Mouse (Mus musculus) layer of hippocampus, adult 8-10 months (tissue): Measurements from ENCODE around the gene Spag9. TPM values are rescaled to one million over a fixed set of nuclear protein-coding genes. Genes with fewer than 3 reads are reported as not detected.
"Not testable (repeated sequence)": the region's sequence is repeated elsewhere in the genome, so short reads cannot be mapped to it uniquely, and the experiment has no call there.

Experiments
- DNase-seq, 2 experiments: peaks; one replicate each; pipeline ENCODE4 v3.0.0; 2022; ENCODE audit warnings: low spot score in 2 of 2
- total RNA-seq, 4 experiments: library from RNA; stranded (reverse); gene quantifications; 2 replicates each; pipeline ENCODE4 v1.2.4; 2022

Spag9 gene
- total RNA-seq, 4 experiments from 2014 or later, result 205 to 236 (median 220) TPM

- DNase-seq, result no peak
Observed at GRCm38 (mm10) chr11:93986298-93986697, 9.6 kb upstream of the Spag9 start.

- DNase-seq, result no peak
Observed at GRCm38 (mm10) chr11:93987026-93987425, 8.9 kb upstream of the Spag9 start.

- no peak for DNase-seq
Observed at GRCm38 (mm10) chr11:93987625-93988327, 8.1 kb upstream of the Spag9 start.

- DNase-seq, result no peak
Observed at GRCm38 (mm10) chr11:93988328-93989062, 7.4 kb upstream of the Spag9 start.

GRCm38 (mm10) chr11:93994531-93994930 lies 1.4 kb upstream of the Spag9 start:
- no peak for DNase-seq

- peak; percentile 72 to 83 for DNase-seq
Observed at GRCm38 (mm10) chr11:93995111-93995719, 676 bp upstream of the Spag9 start.

- DNase-seq, result peak; percentile 46 to 57
Observed at GRCm38 (mm10) chr11:93996306-93997140, 632 bp downstream of the Spag9 start.

- peak in 1 of 2 experiments; percentile 12 for DNase-seq
Observed at GRCm38 (mm10) chr11:93997141-93997775, 1.4 kb downstream of the Spag9 start.

- no peak for DNase-seq
Observed at GRCm38 (mm10) chr11:93999276-93999675, 3.4 kb downstream of the Spag9 start.

- DNase-seq, result no peak
Observed at GRCm38 (mm10) chr11:94003346-94003745, 7.5 kb downstream of the Spag9 start.

- DNase-seq, result no peak
Observed at GRCm38 (mm10) chr11:94019091-94019490, 23.2 kb downstream of the Spag9 start.

GRCm38 (mm10) chr11:94020403-94020802 lies 24.5 kb downstream of the Spag9 start:
- DNase-seq, result no peak

- DNase-seq, result no peak
Observed at GRCm38 (mm10) chr11:94026289-94026688, 30.4 kb downstream of the Spag9 start.

- no peak for DNase-seq
Observed at GRCm38 (mm10) chr11:94032084-94032483, 36.2 kb downstream of the Spag9 start.

GRCm38 (mm10) chr11:94032971-94033370 lies 37.1 kb downstream of the Spag9 start:
- no peak for DNase-seq

GRCm38 (mm10) chr11:94035974-94036373 lies 40.1 kb downstream of the Spag9 start:
- no peak for DNase-seq

GRCm38 (mm10) chr11:94041475-94041874 lies 45.6 kb downstream of the Spag9 start:
- DNase-seq, result no peak

- not testable (repeated sequence) for DNase-seq
Observed at GRCm38 (mm10) chr11:94042301-94042700, 46.4 kb downstream of the Spag9 start.

GRCm38 (mm10) chr11:94043998-94044985 lies 48.4 kb downstream of the Spag9 start:
- peak; percentile 94 for DNase-seq

- no peak for DNase-seq
Observed at GRCm38 (mm10) chr11:94045016-94045415, 49.1 kb downstream of the Spag9 start.
